Mouse (Mus musculus): ENCODE data around the gene Dmrtc1b.
"Not testable (repeated sequence)": the region's sequence is repeated elsewhere in the genome, so short reads cannot be mapped to it uniquely, and the experiment has no call there.

Dmrtc1b gene

GRCm38 (mm10) chrX:102707535-102707934 lies at the start of gene Dmrtc1b, which contains the start of gene Gm9112:
Dmrtc1b (plus strand) TSS chrX:102707865.
Gm9112 (minus strand) TSS chrX:102707635.
- DNase-seq (ENCODE audit: low spot score in 2 of 2) = not testable (repeated sequence)

GRCm38 (mm10) chrX:102660712-102661111 lies 47.0 kb upstream of the Dmrtc1b start:
- DNase-seq (ENCODE audit: low spot score in 2 of 2) = no peak

GRCm38 (mm10) chrX:102666641-102667040 lies 41.0 kb upstream of the Dmrtc1b start:
- no peak for DNase-seq (ENCODE audit: low spot score in 2 of 2)

- DNase-seq (ENCODE audit: low spot score in 2 of 2) = not testable (repeated sequence)
Observed at GRCm38 (mm10) chrX:102684706-102685105, 23.0 kb upstream of the Dmrtc1b start.

- not testable (repeated sequence) for DNase-seq (ENCODE audit: low spot score in 2 of 2)
Observed at GRCm38 (mm10) chrX:102686872-102687271, 20.8 kb upstream of the Dmrtc1b start, which contains the start of gene Gm3880. Gm3880 (minus strand) TSS chrX:102686972.

- not testable (repeated sequence) for DNase-seq (ENCODE audit: low spot score in 2 of 2)
Observed at GRCm38 (mm10) chrX:102689252-102689651, 18.4 kb upstream of the Dmrtc1b start.

- not testable (repeated sequence) for DNase-seq (ENCODE audit: low spot score in 2 of 2)
Observed at GRCm38 (mm10) chrX:102700636-102701035, 7.0 kb upstream of the Dmrtc1b start.

GRCm38 (mm10) chrX:102724226-102724625 lies 16.6 kb downstream of the Dmrtc1b start:
- DNase-seq (ENCODE audit: low spot score in 2 of 2) = not testable (repeated sequence)

Measured in urinary bladder, postnatal 4 days (tissue).